Mouse (Mus musculus): ENCODE data around the gene Bst1. TPM values are rescaled to one million over a fixed set of nuclear protein-coding genes. Genes with fewer than 3 reads are reported as not detected.
A peak's percentile ranks its signal among the peaks of the same experiment; 100 is the strongest.

Bst1 gene
- polyA plus RNA-seq, 1 experiment, result 1.6 TPM

DNA sequence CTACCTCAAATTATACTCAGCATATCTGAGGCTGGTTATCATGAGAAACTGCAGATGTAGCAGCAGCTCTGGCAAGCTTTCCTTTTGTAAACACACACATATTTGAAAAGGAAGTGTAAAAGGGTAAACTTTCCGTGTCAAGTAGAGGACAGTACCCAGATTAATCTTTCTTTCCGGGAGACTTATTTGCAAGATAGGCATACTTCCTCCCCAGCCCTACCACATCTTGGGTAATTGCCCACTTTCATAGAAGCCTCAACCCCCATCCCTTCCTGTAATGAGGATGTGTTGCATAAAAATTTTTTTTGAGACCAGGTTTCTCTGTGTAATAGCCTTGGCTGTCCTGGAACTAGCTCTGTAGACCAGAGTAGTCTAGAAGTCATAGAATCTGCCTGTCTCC is 37.1 kb downstream of the Bst1 start:
- no peak for DNase-seq (ENCODE audit: low read depth)

DNA sequence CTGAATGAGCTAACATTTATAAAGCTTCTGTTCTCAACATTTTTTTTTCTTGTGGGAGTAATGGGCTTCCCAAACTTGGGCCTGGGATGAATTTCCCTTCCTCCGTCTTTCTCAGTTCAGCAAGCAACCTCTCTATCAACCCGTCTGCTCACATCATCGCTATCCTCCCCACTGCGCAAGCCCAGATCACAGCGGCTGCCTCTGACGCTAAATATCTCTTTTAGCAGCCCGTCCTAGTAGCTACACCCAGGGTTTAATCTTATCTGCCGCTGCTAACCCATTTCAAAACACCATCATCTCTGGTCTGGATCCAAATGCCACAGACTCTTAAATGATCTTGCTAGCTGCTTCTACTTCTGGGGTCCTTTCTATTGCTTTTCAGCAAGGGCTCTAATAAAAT is 41.0 kb downstream of the Bst1 start:
- no peak for DNase-seq (ENCODE audit: low read depth)

DNA sequence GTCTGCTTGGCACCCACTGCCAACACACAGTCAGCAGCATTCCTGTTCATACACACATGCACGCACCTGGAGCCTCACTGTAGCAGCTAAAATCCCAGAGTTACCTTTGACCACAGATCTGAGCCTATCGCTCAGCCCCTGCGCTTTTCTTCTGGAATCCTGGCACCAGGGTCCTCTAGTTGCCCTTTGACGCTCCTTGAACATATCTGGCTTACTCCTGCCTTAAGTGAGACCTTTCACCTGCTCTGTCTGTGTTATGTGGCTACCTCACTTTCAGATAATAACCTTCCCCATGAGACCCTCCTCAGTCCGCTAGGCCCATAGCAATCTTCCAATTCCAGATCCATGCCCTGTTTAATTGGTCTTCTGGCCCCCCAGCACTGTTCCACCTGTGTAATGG is 41.4 kb downstream of the Bst1 start:
- DNase-seq (ENCODE audit: low read depth), result no peak

DNA sequence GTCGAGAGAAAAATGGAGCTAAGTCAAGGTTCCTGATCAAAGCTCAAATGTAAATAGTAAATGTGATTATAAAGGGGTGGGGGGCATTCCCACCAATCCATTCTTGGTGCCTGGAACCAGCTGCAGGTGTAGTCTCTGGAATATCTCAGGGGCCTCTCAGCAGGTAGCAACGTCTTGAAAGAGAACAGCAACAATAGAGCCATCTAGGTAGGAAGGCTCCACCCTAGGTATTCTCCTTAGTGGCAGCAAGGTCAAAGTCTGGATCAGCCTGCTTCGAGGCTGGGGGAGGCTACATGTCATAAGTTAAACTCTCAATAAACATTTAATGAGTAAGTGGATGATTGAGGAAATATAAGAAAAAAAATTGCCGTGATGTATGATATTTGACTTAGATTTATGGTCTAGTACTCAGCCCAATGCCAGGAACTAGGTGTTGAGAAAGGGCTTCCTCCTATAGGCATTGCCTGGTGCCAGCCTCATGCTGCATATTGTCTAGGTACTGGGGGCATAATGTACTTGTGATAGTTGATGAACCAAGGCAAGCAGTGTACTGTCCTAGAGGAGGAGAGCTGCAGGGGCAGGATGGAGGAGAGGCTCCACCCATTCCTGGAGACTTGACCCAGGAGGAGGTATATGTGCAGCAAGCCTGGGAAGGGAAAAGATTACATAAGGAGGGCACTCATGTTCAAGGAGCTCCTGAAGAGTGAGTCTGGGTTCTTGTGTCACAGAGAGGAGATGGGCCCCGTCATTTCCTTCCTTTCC is 42.2 kb downstream of the Bst1 start:
- no peak for DNase-seq (ENCODE audit: low read depth)

DNA sequence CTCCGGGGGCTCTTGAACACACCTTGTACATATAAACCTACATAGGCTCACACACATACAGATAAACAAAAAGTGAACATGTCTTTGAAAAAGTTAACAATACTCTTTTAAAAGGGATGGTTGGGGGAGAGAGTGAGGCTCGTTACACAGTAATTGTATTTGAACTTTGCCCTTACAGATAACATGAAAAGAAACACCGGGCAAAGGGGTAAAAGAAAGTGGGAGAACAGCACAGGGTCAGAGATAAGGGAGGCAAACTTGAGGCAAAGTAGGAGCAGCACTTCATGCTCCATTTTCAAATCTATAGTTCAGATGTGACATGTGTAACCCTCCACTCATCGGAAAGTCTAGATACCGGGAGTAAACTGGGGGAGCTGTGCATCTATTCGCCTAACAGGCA is 45.0 kb downstream of the Bst1 start:
- no peak for DNase-seq (ENCODE audit: low read depth)

DNA sequence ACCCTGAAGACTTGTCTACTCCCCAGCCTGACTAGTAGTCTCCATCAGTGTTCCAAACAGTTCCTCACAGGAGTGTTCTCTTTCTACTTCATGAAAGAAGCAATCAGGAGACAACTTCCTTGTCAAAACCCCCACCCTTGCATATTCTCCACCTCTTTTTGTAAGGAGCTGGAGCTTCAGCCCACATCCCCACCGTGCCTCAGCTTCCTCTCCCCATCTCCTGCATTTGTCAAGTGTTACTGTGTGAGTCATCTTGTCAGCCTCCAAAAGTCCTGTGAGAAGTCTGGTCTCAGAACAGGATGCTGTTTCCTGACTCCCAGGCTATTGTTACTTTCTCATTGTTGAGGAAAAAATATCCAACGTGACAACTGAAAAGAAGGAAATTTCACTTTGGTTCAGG is 46.6 kb downstream of the Bst1 start:
- no peak for DNase-seq (ENCODE audit: low read depth)

DNA sequence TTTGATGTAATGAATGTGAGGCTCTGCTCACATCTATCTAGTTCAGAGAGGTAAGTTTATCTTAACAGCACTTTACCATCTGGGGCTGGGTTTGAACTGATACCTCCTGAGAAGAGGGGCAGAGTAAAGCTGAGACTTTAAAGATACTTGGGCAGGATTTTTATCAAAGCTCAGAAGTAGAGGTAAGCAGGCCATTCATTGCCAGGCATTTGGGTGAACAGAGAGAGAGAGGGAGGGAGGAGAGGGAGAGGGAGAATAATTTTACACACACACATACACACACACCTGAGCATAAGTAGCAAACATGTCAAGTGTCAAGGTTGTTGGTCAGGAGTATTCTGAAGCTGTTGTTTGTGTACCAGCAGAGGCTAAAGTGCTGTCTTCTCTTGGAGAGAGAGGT is 49.6 kb downstream of the Bst1 start, which contains the start of gene Cd38:
Cd38 (plus strand) TSS at position 301 of the 400 bp plus-strand sequence.
- DNase-seq (ENCODE audit: low read depth), result no peak

DNA sequence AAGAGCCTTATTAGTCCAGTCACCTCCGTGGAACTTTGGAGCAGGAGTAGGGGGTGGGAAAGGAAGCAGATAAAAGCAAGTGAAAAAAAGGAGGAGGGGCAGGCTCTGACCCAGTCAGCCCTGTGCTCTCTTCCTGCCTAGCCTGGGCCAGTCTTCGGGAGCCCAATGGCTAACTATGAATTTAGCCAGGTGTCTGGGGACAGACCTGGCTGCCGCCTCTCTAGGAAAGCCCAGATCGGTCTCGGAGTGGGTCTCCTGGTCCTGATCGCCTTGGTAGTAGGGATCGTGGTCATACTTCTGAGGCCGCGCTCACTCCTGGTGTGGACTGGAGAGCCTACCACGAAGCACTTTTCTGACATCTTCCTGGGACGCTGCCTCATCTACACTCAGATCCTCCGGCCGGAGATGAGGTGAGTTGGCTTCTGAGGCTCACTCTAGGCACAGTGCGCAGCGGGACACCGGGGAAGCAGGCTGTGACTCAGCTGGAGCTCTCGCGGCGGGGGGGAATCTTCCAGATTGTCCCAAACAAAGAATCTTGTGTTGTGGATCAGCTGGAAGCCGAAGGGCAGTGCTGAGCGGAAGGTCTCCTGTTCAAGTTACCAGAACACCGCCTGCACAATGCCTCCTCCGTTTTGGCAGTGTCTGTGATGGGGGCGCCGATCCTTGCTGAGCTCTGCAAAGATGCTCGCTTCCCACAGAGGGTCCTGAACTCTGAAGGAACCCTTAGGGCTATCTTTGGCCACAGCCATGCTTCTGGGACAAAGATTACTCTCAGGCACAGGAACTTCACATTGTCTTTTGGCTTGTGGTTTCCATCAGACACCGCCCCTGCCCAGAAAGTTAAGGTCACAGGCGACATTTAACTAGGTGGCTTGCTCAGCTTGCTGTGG is 50.3 kb downstream of the Bst1 start:
- no peak for DNase-seq (ENCODE audit: low read depth)

DNA sequence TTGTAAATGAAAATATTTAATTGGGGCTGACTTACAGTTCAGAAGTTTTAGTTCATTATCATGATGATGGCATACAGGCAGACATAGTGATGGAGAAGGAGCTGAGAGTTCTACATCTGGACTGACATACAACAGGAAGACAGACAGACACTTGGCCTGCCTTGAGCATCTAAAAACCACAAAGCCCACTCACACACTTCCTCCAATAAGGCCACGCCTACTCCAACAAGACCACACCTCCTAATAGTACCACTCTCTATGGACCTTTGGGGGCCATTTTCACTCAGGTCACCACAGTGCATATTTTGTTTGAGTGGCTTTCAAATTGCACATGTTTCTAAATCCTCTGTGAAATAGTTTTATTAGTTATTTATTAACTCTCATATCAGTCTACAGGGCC is 53.2 kb downstream of the Bst1 start:
- no peak for DNase-seq (ENCODE audit: low read depth)

DNA sequence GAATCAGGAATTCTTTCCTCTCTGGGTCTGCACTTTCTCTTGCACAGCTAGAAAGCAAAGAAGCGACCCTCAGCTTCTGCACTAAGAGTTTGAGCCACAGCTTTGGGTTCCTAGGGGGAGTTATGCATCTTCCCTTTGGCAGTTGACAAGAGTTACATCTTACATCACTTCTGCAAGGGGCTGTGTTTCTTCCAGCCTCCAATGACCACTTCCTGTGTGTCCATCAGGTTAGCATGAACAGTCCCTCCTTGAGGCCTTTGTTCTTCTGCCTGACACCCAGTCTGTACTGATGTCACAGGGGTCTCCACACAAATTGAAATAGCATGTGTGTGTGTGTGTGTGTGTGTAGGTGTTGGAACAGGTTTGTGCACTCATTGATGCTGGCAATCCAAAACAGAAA is 54.0 kb downstream of the Bst1 start:
- no peak for DNase-seq (ENCODE audit: low read depth)

DNA sequence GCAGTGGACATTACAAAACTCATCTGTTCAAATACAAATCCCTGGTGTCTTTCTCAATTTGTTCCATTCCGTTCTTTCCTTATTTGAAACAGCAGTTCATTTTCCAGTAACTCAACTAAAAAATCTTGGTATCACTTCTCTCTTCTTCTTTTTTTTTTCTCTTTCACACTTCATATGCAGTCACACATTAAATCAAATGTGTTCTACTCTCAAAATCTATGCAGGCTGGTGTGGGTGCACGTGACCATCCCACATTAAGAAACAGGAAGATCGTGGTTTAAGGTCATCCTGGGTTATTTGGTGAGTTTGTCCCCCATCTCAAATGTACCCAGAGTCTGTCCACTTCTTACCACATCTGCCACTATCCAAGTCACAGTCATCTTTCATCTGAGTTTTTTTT is 63.3 kb downstream of the Bst1 start:
- DNase-seq (ENCODE audit: low read depth), result no peak

DNA sequence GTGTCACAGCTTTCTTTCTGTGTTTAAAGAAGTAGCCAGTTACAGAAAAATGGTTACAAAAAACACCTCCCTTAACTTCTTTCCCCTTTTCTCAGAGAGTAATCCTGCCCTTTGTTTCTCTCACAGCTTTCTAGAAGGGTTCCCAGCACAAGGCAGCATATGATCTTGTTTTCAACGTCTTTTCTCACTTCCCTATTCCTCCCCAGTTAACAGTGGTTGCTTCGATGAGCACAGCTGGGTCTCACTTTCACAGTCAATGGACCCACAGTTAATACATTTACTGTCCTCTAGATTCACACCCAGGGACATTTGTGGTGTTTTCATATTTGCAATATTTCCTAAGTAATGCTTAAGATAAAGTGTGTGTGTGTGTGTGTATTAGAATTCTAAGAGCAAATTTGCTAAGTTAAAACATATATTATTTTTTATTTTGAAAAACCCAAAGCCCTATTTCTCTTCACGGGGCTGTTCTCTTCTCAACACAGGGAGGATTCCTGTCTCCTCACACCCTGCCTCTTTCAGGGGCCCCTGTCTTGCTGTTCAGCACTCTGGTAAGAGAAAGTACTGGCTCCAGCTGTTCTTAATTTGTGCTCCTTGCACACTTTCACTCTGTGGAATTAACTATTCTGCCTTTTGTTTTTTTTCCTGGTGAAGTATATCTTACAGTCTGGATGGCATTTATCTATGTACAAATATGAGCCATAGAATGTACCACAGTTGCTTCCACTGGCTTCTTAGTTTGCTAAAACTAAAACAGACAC is 66.6 kb downstream of the Bst1 start:
- no peak for DNase-seq (ENCODE audit: low read depth)

DNA sequence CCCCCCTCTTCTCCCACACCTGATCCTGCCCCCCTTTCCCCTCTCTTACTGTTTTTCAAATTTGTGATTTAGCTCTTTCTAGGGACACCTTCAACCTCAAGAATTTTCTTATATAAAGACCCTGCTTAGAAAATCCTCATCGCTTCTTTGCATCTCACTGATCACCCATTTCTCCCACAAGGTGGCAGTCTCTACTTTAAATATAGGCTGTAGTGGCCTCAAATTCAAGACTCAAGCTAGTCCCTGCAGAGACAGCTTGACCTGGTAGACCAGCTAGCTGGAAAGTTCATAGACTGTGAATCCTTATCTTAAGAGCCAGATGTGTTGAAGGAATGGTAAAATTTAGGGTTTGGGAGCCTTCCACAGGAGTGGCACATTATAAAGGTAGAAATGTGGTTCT is 73.7 kb downstream of the Bst1 start:
- DNase-seq (ENCODE audit: low read depth), result peak; percentile 2

Other genes starting within 250 kb of the Bst1 start
- gene Cc2d2a, start 156.5 kb upstream of the Bst1 start, polyA plus RNA-seq (2012; rRNA removed), result 5.7 and 6.4 TPM in 2 replicates
- 28.4 and 31.4 TPM in 2 replicates for gene Fbxl5, start 2.8 kb downstream of the Bst1 start, polyA plus RNA-seq (2012; rRNA removed)
- gene Cd38, start 49.7 kb downstream of the Bst1 start, polyA plus RNA-seq (2012; rRNA removed), result 6.9 and 9.1 TPM in 2 replicates
- gene Gm7879, start 94.3 kb downstream of the Bst1 start, polyA plus RNA-seq (2012; rRNA removed), result 0.72 and 0.93 TPM in 2 replicates
- 0.27 and 0.61 TPM in 2 replicates for gene Fgfbp1, start 162.9 kb downstream of the Bst1 start, polyA plus RNA-seq (2012; rRNA removed)